Mouse (Mus musculus): ENCODE results near the gene Gm4763. TPM values are rescaled to one million over a fixed set of nuclear protein-coding genes. Genes with fewer than 3 reads are reported as not detected.
"Not testable (repeated sequence)": the region's sequence is repeated elsewhere in the genome, so short reads cannot be mapped to it uniquely, and the experiment has no call there.

Gm4763 gene
- polyA plus RNA-seq, 1 experiment from 2014 or later = not detected

- not testable (repeated sequence) for H3K4me1 ChIP-seq (ENCODE audit: control insufficient read depth, insufficient read depth, low read length); ATAC-seq (ENCODE audit: low FRiP score, low TSS enrichment); H3K27me3 ChIP-seq (ENCODE audit: control insufficient read depth, insufficient read depth, low read length); H3K4me3 ChIP-seq (replicated peaks; ENCODE audit: low read depth, low read length); H3K9ac ChIP-seq (replicated peaks; ENCODE audit: low read length); H3K4me2 ChIP-seq (ENCODE audit: low read length); H3K9me3 ChIP-seq (ENCODE audit: control insufficient read depth, low read length); DNase-seq; H3K36me3 ChIP-seq (ENCODE audit: control insufficient read depth, insufficient read depth, low read length); H3K27ac ChIP-seq (replicated peaks; ENCODE audit: low read depth, low read length)
- 81% methylated on average over 7 of the region's 7 CpGs for WGBS
Observed at GRCm38 (mm10) chr7:24684121-24684520, 42.6 kb downstream of the Gm4763 start.

GRCm38 (mm10) chr7:24676575-24676974, 50.1 kb downstream of the Gm4763 start, which contains the start of gene Tex101:
TSS of gene Tex101 (minus strand) at chr7:24676675.
- no peaks in the 10 kb centered on the region for H3K4me1 ChIP-seq (ENCODE audit: control insufficient read depth, insufficient read depth, low read length)
- no peak within 1 kb of the TSS for H3K4me3 ChIP-seq (replicated peaks; ENCODE audit: low read depth, low read length)
- no peak within 1 kb of the TSS for H3K9ac ChIP-seq (replicated peaks; ENCODE audit: low read length)
- no peaks in the 10 kb centered on the region for H3K9me3 ChIP-seq (ENCODE audit: control insufficient read depth, low read length)
- no peaks in the 10 kb centered on the region for H3K27me3 ChIP-seq (ENCODE audit: control insufficient read depth, insufficient read depth, low read length)
- H3K27ac ChIP-seq (replicated peaks; ENCODE audit: low read depth, low read length) = no peak within 1 kb of the TSS
- no peak within 1 kb of the TSS for H3K4me2 ChIP-seq (ENCODE audit: low read length)
- ATAC-seq (ENCODE audit: low FRiP score, low TSS enrichment) (no peak), DNase-seq (no peak)
- WGBS = 93% methylated on average over 9 of the region's 9 CpGs
- no peaks in the 10 kb centered on the region for H3K36me3 ChIP-seq (ENCODE audit: control insufficient read depth, insufficient read depth, low read length)

DNA sequence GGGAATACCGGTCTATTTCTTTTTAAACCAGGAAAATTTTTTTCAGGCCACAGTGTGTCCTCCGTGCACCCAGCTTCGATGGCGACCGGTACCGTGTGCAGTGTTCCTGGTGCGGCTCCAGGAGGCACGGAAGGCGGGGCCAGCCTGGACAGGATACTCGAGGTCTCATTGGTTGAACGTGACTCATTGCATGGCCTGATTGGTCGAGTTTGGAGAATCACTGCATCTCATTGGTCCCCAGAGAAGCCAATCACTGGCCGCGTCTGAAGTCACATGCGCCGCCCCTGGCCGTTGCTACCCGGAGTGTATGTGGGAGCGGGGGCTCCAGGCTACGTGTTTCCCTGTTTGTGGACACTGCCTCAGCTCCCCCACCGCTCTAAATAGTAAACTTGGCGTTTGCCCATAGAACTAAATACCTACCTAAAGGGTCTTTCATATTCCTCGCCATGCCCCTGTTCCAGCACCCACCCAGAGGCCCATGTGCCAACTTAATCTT, 54.7 kb downstream of the Gm4763 start:
- DNase-seq = no peak
- Histone ChIP-seq H3K9ac (replicated peaks; ENCODE audit: low read length) (no peak overlapping the region), H3K4me1 (ENCODE audit: control insufficient read depth, insufficient read depth, low read length) (no peaks in the 10 kb centered on the region), H3K27ac (replicated peaks; ENCODE audit: low read depth, low read length) (no peak overlapping the region), H3K4me2 (ENCODE audit: low read length) (no peak overlapping the region), H3K36me3 (ENCODE audit: control insufficient read depth, insufficient read depth, low read length) (no peaks in the 10 kb centered on the region), H3K9me3 (ENCODE audit: control insufficient read depth, low read length) (no peaks in the 10 kb centered on the region), H3K4me3 (replicated peaks; ENCODE audit: low read depth, low read length) (no peak overlapping the region), H3K27me3 (ENCODE audit: control insufficient read depth, insufficient read depth, low read length) (no peaks in the 10 kb centered on the region)
- ATAC-seq (ENCODE audit: low FRiP score, low TSS enrichment) = no peak
- 95% methylated on average over 23 of the region's 23 CpGs for WGBS

Other genes starting within 250 kb of the Gm4763 start
- 26.2 and 63.4 TPM in 2 replicates for gene Cadm4, start 244.9 kb downstream of the Gm4763 start, polyA plus RNA-seq (2014; fragmentation: Nextera tagmentation; extraction: Ambion mirVana)
- gene Zfp428, start 219.9 kb downstream of the Gm4763 start, polyA plus RNA-seq (2014; fragmentation: Nextera tagmentation; extraction: Ambion mirVana) = 216 and 303 TPM in 2 replicates
- 0.93 and 1.8 TPM in 2 replicates for gene AC161166.1, start 214.5 kb downstream of the Gm4763 start, polyA plus RNA-seq (2014; fragmentation: Nextera tagmentation; extraction: Ambion mirVana)
- 24.6 and 30.3 TPM in 2 replicates for gene Irgq, start 196.2 kb downstream of the Gm4763 start, polyA plus RNA-seq (2014; fragmentation: Nextera tagmentation; extraction: Ambion mirVana)
- not detected in 2 replicates for gene Pinlyp, start 180.8 kb downstream of the Gm4763 start, polyA plus RNA-seq (2014; fragmentation: Nextera tagmentation; extraction: Ambion mirVana)
- gene Xrcc1, start 180.6 kb downstream of the Gm4763 start, polyA plus RNA-seq (2014; fragmentation: Nextera tagmentation; extraction: Ambion mirVana) = 55.0 and 55.8 TPM in 2 replicates
- 18.5 and 24.2 TPM in 2 replicates for gene Ethe1, start 139.4 kb downstream of the Gm4763 start, polyA plus RNA-seq (2014; fragmentation: Nextera tagmentation; extraction: Ambion mirVana)
- 9.2 and 12.1 TPM in 2 replicates for gene Zfp575, start 139.3 kb downstream of the Gm4763 start, polyA plus RNA-seq (2014; fragmentation: Nextera tagmentation; extraction: Ambion mirVana)
- not detected in 2 replicates for gene Phldb3, start 116.1 kb downstream of the Gm4763 start, polyA plus RNA-seq (2014; fragmentation: Nextera tagmentation; extraction: Ambion mirVana)
- gene Lypd3, start 90.4 kb downstream of the Gm4763 start, polyA plus RNA-seq (2014; fragmentation: Nextera tagmentation; extraction: Ambion mirVana) = 0.13 and 0.26 TPM in 2 replicates
- gene Tex101, start 50.2 kb downstream of the Gm4763 start, polyA plus RNA-seq (2014; fragmentation: Nextera tagmentation; extraction: Ambion mirVana) = not detected in 2 replicates
- not detected in 2 replicates for gene BC049730, start 17.7 kb downstream of the Gm4763 start, polyA plus RNA-seq (2014; fragmentation: Nextera tagmentation; extraction: Ambion mirVana)
- 0.24 and 1.2 TPM in 2 replicates for gene Cd177, start 33.4 kb upstream of the Gm4763 start, polyA plus RNA-seq (2014; fragmentation: Nextera tagmentation; extraction: Ambion mirVana)
- not detected in 2 replicates for gene Ceacam10, start 50.3 kb upstream of the Gm4763 start, polyA plus RNA-seq (2014; fragmentation: Nextera tagmentation; extraction: Ambion mirVana)
- 36.2 and 58.3 TPM in 2 replicates for gene Gm9844, start 135.3 kb upstream of the Gm4763 start, polyA plus RNA-seq (2014; fragmentation: Nextera tagmentation; extraction: Ambion mirVana)
- not detected in 2 replicates for gene Lypd4, start 143.0 kb upstream of the Gm4763 start, polyA plus RNA-seq (2014; fragmentation: Nextera tagmentation; extraction: Ambion mirVana)
- not detected in 2 replicates for gene Dmrtc2, start 143.1 kb upstream of the Gm4763 start, polyA plus RNA-seq (2014; fragmentation: Nextera tagmentation; extraction: Ambion mirVana)
- gene Rps19, start 157.5 kb upstream of the Gm4763 start, polyA plus RNA-seq (2014; fragmentation: Nextera tagmentation; extraction: Ambion mirVana) = 1,428 and 1,598 TPM in 2 replicates
- gene Cd79a, start 170.5 kb upstream of the Gm4763 start, polyA plus RNA-seq (2014; fragmentation: Nextera tagmentation; extraction: Ambion mirVana) = 0.28 TPM in 1 of 2 replicates, not detected in the other
- gene Arhgef1, start 176.0 kb upstream of the Gm4763 start, polyA plus RNA-seq (2014; fragmentation: Nextera tagmentation; extraction: Ambion mirVana) = 44.7 and 51.0 TPM in 2 replicates
- 5.0 and 6.1 TPM in 2 replicates for gene Gm4881, start 217.6 kb upstream of the Gm4763 start, polyA plus RNA-seq (2014; fragmentation: Nextera tagmentation; extraction: Ambion mirVana)
- gene Rabac1, start 245.8 kb upstream of the Gm4763 start, polyA plus RNA-seq (2014; fragmentation: Nextera tagmentation; extraction: Ambion mirVana) = 234 and 311 TPM in 2 replicates

All from midbrain, embryonic 14.5 days (tissue).